Mouse (Mus musculus) A20 (cell line): ENCODE results near the gene Btg2.

Source experiments
- DNase-seq: peaks from one replicate; pipeline ENCODE4 v3.0.0-alpha.2; 2011; ENCODE audit warnings: low read depth, low spot score

The Btg2 gene

DNA sequence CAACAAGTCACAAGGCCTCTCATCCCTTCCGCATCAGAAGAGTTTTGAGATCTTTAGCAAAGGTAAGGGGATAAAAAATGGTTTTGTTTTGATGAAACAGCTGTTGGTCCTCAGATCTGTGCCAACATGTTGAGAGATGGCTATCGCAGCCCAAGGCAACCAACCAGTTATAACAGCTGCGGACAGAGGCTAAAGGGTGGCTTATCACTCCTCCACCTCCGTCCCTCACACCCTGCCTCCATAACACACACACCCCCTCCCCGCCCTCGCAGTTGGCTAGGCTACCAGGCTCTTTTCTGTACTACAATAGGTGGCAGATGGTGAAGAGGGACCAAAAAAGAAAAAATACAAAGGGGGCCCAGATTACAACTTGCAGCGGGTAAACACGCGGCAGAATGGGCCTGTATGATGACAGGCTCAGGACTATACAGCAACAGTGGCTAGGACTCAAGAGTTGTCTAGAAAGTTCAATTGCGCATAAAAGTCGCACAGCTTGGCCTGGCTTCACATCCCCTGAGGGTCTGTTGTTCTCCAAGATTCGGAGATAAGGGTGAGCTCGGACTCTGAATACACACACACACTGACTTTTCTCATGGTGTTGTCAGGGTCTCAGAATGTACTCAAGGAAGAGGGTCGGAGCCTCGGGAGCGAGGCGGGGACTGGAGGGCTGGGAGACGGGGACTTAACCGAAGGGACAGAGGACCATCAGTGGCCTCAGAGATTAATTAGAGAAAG is 692 bp downstream of the Btg2 start:
- peak; percentile 67 for DNase-seq

DNA sequence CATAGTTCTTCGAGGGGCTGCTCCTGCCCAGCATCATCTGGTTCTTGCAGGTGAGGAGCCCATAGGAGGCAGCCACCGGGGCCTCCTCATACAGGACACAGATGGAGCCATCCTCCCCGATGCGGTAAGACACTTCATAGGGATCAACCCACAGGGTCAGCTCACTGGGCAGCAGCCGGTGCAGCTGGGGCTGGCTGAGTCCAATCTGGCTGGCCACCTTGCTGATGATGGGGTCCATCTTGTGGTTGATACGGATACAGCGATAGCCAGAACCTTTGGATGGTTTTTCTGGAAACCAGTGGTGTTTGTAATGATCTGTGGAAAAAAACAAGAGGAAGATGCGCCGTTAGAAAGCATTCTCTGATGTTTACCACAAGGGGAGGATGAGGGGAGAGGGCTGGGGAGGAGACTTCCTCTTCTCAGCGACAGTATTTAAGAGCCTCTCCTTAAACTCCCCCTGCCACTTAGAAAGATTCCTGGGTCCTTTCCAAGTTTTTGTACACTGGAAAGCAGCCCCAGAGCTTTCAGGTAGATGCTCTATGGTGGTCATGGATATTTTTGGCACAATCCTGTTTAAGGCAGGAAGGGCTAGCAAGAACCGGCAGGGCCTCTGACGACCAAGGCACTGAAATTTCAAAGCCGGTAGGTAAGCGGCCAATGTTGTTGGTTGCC is 1.4 kb downstream of the Btg2 start:
- peak; percentile 73 for DNase-seq

- no peak for DNase-seq
Observed at GRCm38 (mm10) chr1:134076789-134077188, 2.1 kb downstream of the Btg2 start.

GRCm38 (mm10) chr1:134075532-134075931 is 3.4 kb downstream of the Btg2 start:
- DNase-seq = no peak

GRCm38 (mm10) chr1:134074606-134075005 is 4.3 kb downstream of the Btg2 start:
- DNase-seq = no peak

GRCm38 (mm10) chr1:134074184-134074583 is 4.7 kb downstream of the Btg2 start:
- DNase-seq = no peak

GRCm38 (mm10) chr1:134073658-134074057 is 5.3 kb downstream of the Btg2 start:
- DNase-seq = no peak

DNA sequence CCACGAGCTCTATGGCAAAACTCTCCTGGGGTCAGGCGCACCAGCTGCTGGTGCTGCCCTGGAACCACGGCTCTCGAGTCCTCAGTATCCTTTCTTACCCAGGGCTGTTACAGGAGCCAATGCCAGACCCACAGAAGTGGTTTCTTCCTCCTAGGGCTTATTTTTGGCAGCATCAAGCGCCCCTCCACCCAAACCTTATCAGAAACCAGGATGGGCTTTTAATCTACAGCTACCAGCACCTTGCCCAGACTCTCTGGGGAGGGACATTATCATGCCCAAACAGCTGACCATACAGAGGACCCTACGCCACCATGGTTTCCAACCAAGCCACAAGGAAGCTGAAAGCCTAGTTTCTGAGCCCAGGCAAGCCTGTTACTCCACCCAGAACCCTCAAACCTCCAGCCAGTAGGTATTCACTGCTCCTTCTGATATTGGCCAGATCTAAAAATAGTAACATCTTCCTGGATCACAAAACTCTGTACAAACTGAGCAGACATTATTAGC is 5.8 kb downstream of the Btg2 start:
- DNase-seq = peak; percentile 33

GRCm38 (mm10) chr1:134071411-134072018 is 7.4 kb downstream of the Btg2 start:
- no peak for DNase-seq

- no peak for DNase-seq
Observed at GRCm38 (mm10) chr1:134070099-134070669, 8.7 kb downstream of the Btg2 start.

DNA sequence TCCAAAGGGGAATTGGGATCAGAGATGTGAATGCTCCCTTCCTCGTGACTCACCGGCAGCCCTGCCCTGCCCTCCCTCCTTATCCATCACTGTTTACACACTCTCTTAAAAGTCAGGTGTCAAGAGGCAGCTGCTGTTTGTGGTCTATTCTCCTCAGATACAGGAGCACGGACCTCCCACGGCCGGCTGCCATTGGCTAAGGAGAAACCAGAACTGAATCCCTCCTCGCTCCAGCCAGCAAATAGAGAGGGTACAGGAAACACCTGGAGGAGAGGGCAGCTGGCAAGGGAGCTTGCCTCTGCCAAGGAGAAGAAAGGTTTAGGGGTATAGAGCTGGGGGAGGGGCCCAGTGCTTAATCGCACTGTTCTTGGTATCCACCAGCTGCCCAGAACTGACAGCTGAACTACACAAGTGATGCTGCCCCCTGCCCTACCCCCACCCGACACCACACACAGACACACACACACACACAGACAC is 11.7 kb downstream of the Btg2 start:
- peak; percentile 98 for DNase-seq

DNA sequence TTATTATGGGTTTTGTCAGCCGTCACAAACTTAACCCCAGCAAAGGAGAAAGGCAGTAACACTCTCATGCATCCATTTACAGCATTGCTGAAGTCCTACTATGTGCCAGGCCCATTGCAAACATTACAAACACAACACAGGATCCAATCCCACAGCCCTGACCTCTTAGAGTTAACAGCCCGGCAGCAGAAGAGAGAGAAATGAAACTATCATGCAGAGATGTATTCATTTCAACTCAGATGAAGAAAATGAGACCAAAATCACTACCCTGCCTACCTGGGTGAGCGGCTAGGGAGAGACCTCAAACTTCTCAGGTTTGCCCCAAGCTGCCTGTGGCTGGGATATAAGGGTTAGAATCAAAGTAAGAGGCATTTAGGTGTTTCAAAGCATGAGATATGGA is 12.4 kb downstream of the Btg2 start:
- DNase-seq = peak; percentile 79

GRCm38 (mm10) chr1:134065241-134065809 is 13.6 kb downstream of the Btg2 start:
- DNase-seq = peak; percentile 86

DNA sequence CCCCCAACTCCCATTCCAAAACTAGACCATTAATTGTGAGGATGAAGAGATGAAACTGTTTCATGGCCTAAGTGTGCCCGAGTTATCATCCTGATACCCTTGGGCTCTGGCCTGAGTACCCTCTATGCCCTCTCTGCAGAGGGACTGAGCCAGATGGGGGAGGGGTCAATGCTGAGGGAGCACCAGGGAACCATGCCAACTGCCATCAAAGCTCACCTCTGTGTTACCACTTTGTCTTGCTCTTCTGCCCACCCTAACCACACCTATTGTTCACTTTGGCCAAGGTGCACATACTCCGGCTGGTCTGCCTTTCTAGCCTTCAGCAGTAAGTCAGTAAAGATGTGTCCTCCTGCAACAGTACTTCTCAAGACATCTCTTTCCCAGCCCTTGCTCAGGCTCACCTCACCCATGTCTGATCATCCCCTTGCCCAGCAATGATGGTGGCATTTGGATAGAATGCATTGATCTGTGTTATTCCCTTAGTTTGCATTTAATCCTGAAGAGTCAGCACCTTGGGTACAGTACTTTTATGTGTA is 14.6 kb downstream of the Btg2 start:
- DNase-seq = peak; percentile 67

- peak; percentile 80 for DNase-seq
Observed at GRCm38 (mm10) chr1:134063773-134064125, 15.2 kb downstream of the Btg2 start.

DNA sequence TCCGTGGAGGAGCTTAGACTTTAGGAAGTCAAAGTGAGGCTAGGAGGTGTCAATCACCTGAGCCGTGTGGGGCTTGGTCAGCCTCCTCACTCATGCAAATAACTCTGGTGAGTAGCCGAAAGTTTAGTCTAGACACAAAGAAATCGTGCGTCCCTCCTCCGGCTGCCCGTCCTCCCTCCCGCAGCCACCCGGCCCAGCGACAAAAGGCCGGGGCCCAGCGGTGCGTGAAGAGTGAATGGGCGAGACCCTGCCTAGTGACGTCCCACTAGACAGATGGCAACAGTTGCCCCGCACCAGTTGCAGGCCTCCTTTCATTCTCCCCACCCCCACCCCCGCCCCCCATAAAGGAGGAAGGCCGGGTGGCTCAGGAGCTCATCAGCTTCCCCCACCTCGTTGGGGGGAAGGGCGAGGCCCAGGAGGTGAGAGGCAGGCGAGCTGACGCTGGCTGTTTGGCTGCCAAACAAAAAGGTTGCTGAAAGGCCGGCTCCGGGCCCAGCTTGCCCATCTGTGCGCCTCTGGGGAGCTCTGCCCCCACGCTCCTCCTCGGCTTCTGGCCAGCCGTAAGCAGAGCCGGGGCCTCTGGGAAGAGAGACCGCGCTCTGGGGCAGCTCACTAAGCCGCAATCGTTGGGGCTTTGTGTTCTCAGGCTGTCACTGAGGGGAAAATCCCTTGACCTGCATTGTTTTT is 15.7 kb downstream of the Btg2 start:
- peak; percentile 99 for DNase-seq

GRCm38 (mm10) chr1:134062411-134063085 is 16.4 kb downstream of the Btg2 start:
- DNase-seq = no peak

- peak; percentile 58 for DNase-seq
Observed at GRCm38 (mm10) chr1:134061915-134062314, 17.0 kb downstream of the Btg2 start.

DNA sequence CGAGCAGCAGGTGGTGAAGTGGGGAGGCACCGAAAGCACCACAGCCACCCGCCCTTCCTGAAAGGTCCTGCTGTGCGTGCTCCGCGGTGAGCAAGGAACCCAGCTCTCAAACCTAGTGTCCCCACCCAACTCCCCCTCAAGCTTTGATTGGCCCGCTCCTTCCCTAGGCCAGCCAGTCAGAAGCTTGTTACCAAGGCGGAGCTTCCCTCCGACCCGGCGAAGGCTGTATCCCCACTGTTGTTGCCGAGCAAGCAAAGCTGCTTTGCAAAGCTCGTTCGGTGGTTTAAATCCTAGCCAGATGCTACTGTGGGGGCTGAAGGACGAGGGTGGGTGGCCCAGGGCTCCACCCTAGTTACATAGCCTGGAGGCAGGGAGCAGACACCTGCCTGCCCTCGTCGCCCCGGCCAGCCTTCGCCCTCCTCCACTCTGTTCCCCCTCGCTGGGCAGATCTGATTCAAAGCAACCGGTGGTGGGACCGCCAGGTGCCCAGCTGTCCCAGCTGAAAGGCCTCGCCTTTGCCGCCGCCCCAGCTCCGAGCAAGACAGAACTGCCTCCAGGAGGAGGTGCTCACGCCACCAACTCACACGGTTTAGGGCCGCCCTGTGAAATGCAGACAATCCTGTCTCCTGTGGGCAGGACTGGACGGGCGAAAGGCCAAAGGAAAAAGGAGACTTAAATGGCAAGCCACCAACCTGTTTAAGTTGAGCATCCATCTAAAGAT is 17.9 kb downstream of the Btg2 start:
- DNase-seq = peak; percentile 98
